Mouse (Mus musculus): ENCODE measurements at regions not wholly inside any gene's neighbourhood (a gene's known extent, or its start where the extent isn't known, plus 50 kb on each side); places are given as distances from the start of the nearest gene placed in this dataset.

GRCm38 (mm10) chr15:63497207-63497606, 347.8 kb downstream of the Gsdmc2 start:
- TF ChIP-seq CTCF (IDR thresholded peaks at IDR 0.05; ENCODE audit: control insufficient read depth, insufficient read depth, insufficient replicate concordance, low read depth, low read length) (no peak), POLR2A (IDR thresholded peaks at IDR 0.05; ENCODE audit: control insufficient read depth, low read depth, low read length) (no peak)

Measured in testis, adult 2 months (tissue).